Mouse (Mus musculus): ENCODE measurements around the gene Gpd2.

Gene Gpd2

DNA sequence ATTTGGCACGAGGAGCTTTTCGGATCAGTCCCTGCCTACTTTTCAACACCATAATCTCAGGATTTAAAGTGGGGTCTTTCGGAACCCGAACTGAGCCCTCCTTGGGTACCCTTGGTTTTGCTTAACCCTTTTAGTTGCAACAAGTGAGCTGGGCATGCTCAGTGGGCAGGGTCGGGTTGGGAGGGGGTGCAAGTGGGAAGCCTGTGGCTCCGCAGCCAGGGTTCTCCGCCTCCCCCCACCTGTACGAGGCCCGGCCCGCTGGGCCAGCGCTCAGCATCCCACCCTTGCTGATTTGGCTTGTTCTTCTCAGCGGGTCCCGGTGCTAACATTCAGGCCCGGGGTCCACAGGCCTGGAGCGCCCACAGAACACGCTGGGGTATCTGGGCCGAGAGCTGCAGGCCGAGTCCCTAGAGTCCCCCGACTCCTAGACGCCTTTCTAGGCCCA is at the start of gene Gpd2:
TSS of gene Gpd2 (plus strand) at position 161 of the 445 bp plus-strand sequence.
- ATAC-seq (ENCODE audit: insufficient number of reproducible peaks, low FRiP score, low TSS enrichment): peak; percentile 56

GRCm38 (mm10) chr2:57188237-57188636 is 49.2 kb upstream of the Gpd2 start:
- ATAC-seq (ENCODE audit: insufficient number of reproducible peaks, low FRiP score, low TSS enrichment): no peak

- no peak for ATAC-seq (ENCODE audit: insufficient number of reproducible peaks, low FRiP score, low TSS enrichment)
These were observed 46.6 kb upstream of the Gpd2 start for GRCm38 (mm10) chr2:57190884-57191283.

GRCm38 (mm10) chr2:57199046-57199445 is 38.4 kb upstream of the Gpd2 start:
- no peak for ATAC-seq (ENCODE audit: insufficient number of reproducible peaks, low FRiP score, low TSS enrichment)

DNA sequence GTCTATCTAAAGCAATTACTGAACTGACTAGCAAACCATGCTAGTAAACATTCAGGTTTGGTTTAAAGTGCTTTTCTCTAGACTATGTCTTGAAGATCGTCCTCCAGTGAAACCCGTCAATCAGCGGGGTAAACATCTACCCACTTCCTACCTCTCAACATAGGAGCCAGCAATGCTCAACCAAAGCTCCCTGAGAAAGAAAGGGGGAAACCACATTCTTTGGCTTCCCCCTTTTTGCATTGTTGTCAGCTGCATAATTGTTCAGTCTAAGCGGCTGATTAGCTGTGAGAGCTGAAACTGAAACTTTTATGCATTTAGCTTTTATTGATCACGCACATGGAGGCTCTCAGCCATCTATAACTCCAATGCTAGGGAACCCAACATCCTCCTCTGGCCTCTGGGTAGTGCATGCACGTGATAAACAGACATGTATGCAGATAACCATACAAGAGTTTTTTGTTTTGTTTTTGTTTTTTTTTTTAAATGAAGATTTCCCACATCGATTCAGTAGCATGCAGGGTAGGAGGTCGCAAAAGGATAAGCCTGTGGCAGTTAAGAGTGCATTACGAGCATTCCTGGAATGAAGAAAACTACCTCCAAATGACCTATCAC is 28.9 kb upstream of the Gpd2 start:
- no peak for ATAC-seq (ENCODE audit: insufficient number of reproducible peaks, low FRiP score, low TSS enrichment)

DNA sequence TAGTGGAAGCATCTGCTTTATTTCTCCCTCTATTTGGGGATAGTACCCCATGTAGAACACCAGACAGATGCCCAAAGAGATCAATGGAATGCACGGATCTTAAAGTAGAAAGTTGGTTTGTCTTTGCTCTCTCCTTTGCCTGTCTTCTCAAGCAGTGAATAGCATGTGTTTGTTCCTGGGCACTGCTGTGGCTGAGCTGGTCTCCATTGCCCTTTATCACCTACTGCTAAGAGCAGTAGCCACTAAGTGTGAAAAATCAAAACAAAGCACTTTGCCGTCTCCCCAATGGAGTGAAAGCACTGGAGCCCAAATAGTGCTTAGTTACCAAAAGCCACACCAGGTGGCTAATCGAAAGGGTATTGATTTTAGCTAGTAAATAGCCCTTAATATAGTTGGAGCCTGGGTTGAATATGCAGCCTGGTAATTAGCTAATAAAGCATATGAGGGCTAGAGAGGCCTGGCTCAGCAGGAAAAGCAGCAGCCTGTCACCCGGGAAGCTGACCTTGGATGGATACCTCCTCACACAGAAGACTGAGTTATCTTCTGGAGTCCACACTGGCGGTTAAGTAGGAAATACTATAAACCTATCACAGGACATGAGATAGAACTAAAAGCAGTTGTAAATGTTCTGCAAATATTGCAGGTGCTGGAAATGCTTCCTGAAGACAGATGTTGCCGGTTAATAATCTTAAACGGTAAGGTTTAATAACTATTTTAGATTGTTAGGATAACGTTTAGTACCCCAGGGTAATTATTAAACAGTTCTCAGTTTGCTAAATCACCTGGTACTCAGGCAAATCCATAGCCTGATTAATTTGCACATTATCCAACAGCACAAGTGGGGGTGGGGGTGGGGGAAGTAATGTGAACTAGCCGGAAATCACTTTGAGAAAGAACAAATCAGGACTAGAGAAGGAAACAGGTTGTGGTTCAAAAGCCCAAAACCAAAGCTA is 26.1 kb upstream of the Gpd2 start:
- ATAC-seq (ENCODE audit: insufficient number of reproducible peaks, low FRiP score, low TSS enrichment): no peak

DNA sequence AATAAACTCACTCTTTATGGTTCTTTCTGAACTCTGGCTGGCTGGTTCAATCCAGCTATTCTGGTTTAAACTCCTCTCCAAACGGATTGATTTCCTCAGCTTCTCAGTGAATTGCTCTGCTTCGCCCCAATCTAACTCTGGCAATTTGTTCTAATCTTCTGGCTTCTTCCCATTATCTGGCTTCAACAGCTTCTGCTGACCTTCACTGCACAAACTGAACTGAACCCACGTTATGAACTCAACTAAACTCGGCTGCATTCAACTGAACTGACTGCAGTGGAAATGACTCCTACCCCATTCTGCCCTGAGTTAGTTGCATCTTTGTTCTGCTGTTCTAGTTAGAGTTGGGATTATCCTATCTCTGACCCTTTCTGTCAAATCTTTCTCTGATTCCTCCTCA is 24.1 kb upstream of the Gpd2 start:
- no peak for ATAC-seq (ENCODE audit: insufficient number of reproducible peaks, low FRiP score, low TSS enrichment)

DNA sequence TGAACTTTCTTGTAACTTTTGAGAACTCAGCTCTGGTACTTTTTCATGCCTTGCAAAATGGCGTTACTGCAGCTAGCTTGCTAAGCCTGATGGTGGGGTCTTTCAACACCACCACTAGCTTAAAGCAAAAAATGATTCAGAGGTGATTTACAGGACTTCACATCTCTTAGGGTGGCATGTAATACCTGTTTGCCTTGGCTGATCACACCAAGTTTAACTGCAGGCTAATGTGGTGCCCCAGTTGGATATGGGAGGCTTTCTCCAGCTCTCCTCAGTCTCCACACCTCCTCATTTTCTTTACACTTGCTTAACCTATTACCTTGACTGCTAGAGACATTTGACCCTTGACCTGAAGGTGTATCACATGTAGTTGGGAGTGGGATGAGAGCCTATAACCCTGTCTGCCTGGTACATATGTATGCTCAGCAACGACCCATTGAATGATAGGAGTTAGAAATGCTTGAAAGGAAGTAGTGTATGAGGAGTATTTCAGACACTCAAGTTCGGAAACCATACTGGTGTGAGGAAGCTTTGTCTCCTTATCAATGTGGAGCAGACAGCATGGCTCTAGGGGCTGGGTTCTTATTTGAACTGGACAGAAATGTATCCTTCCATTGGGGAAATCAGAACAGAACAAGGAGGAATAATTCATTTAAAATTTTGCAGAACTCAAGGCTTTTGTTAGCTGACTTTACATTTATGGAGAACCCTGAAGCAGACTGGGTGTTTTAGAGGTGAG is 14.0 kb upstream of the Gpd2 start:
- ATAC-seq (ENCODE audit: insufficient number of reproducible peaks, low FRiP score, low TSS enrichment): 0 out of 2 replicates have a peak, but pooled peaks have one; percentile 32

DNA sequence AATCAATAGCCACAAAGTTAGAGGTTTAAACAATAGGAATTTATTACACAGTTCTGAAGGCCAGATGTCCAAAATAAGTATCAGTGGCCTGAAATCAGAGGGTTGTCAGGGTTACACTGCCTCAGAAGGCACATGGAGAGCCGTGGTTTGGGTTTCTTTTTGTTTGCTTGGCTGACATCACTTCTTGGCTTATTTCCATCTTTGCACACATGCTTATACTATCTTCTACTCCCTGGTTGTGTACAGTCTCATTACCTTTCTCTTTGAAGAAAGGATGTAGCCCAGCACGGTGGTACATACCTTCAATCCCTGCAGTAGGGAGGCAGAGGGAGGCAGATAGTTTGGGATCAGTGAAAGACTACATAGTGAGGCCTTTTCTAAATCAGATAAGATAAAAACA is 12.2 kb upstream of the Gpd2 start:
- ATAC-seq (ENCODE audit: insufficient number of reproducible peaks, low FRiP score, low TSS enrichment): no peak

- ATAC-seq (ENCODE audit: insufficient number of reproducible peaks, low FRiP score, low TSS enrichment): peak; percentile 95
These were observed 10.0 kb upstream of the Gpd2 start for GRCm38 (mm10) chr2:57227425-57227824.

GRCm38 (mm10) chr2:57229647-57230240 is 7.7 kb upstream of the Gpd2 start:
- ATAC-seq (ENCODE audit: insufficient number of reproducible peaks, low FRiP score, low TSS enrichment): no peak

DNA sequence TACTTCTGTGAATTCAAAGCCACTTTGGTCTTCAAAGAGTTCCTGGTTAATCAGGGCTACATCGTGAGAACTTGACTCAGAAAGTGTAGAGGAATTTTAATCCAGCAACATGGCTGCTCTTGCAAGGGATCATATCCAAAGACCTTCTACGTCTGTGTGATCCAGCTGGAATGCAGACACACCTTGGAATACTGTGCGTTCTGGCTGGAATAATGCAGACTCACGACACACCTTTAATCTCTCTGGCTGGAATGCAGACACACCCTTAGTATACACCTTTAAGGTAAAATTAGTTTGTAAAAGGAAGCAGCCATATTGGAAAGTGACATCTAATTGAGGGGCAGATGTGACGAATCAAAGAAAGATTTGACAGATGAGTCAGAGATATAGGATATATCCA is 6.0 kb upstream of the Gpd2 start:
- no peak for ATAC-seq (ENCODE audit: insufficient number of reproducible peaks, low FRiP score, low TSS enrichment)

DNA sequence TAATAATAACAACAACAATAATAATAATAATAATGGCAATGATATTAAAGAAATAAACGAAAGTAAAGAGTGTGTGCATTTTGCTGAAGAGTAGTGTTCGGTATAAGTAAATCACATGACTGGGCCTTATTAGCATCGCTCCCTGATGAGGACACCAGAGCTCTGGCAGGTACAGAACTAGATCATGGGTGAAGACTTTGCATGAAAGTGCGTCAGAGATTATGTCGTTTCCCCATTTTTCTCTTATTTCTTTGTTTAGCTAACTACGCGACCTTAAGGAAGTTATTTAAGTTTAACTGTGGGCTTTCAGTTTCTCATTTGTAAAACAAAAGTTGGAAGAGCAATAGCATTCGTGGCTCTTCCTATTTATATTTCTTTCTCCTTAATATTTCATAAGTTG is 5.1 kb upstream of the Gpd2 start:
- no peak for ATAC-seq (ENCODE audit: insufficient number of reproducible peaks, low FRiP score, low TSS enrichment)

GRCm38 (mm10) chr2:57236246-57236645 is 1.2 kb upstream of the Gpd2 start:
- no peak for ATAC-seq (ENCODE audit: insufficient number of reproducible peaks, low FRiP score, low TSS enrichment)

DNA sequence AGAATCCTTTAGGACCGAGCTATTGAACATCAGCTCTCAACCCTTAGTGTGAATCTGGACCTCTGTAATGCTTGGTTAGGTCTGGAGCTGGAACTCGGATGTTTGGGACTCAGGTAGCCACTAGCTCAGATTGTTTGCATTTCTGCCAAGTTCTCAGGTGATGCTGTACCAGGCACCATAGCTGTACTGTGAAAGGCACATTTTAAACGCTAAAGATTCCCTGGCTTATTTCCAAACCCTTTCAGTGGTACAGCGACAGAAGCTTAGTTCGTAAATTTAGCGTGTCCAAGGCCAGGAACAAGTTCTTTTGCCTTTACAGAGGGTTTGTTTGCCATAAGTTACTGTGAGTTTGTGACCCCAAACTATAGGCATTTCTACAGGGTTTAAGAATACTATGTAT is 409 bp upstream of the Gpd2 start:
- no peak for ATAC-seq (ENCODE audit: insufficient number of reproducible peaks, low FRiP score, low TSS enrichment)

- peak; percentile 86 for ATAC-seq (ENCODE audit: insufficient number of reproducible peaks, low FRiP score, low TSS enrichment)
These were observed 632 bp downstream of the Gpd2 start for GRCm38 (mm10) chr2:57237920-57238613.

- no peak for ATAC-seq (ENCODE audit: insufficient number of reproducible peaks, low FRiP score, low TSS enrichment)
These were observed 1.3 kb downstream of the Gpd2 start for GRCm38 (mm10) chr2:57238614-57239165.

- ATAC-seq (ENCODE audit: insufficient number of reproducible peaks, low FRiP score, low TSS enrichment): no peak
These were observed 1.9 kb downstream of the Gpd2 start for GRCm38 (mm10) chr2:57239356-57239755.

DNA sequence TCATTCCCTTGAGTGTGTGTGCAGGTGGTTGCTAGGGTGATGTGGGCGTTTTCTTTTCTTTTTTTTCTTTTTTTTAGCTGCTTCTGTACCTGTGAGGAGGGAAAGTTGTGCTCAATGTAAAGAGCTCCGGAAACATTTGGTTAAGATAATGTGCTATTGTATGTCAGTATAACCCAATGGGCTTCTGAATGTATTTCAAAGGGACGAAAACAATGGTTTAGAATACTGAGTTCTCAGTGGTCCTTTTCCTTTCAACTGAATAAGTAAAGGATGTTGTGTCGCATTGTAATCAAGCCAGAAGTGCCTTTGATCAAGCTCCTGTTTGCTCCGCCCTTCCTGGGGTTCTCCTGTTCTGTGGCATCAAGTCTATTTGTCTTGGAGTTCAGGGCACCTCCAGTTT is 6.6 kb downstream of the Gpd2 start:
- ATAC-seq (ENCODE audit: insufficient number of reproducible peaks, low FRiP score, low TSS enrichment): no peak
